Mouse (Mus musculus) cerebellum, adult 2 months (tissue): Measurements from ENCODE around the gene Dmpk.

ENCODE experiments used
- CTCF ChIP-seq: fragments of 200-500 bp; IDR thresholded peaks from 2 replicates; pipeline ENCODE4 v1.5.1; 2011; ENCODE audit warnings: low read depth, mild to moderate bottlenecking, control low read depth, low read length, moderate library complexity, borderline replicate concordance; ENCODE audit not compliant: insufficient read depth
- POLR2A ChIP-seq: fragments of 200-500 bp; IDR thresholded peaks from 2 replicates; pipeline ENCODE4 v1.6.1; 2011; ENCODE audit warnings: low read length, control low read depth, borderline replicate concordance; ENCODE audit not compliant: insufficient read depth

- TF ChIP-seq CTCF = no peak
- no peak for TF ChIP-seq POLR2A
These were observed 28.5 kb upstream of the Dmpk start for GRCm38 (mm10) chr7:19055108-19055507.
